Mouse (Mus musculus): ENCODE measurements at regions not wholly inside any gene's neighbourhood (a gene's known extent, or its start where the extent isn't known, plus 50 kb on each side); places are given as distances from the start of the nearest gene placed in this dataset.

DNA sequence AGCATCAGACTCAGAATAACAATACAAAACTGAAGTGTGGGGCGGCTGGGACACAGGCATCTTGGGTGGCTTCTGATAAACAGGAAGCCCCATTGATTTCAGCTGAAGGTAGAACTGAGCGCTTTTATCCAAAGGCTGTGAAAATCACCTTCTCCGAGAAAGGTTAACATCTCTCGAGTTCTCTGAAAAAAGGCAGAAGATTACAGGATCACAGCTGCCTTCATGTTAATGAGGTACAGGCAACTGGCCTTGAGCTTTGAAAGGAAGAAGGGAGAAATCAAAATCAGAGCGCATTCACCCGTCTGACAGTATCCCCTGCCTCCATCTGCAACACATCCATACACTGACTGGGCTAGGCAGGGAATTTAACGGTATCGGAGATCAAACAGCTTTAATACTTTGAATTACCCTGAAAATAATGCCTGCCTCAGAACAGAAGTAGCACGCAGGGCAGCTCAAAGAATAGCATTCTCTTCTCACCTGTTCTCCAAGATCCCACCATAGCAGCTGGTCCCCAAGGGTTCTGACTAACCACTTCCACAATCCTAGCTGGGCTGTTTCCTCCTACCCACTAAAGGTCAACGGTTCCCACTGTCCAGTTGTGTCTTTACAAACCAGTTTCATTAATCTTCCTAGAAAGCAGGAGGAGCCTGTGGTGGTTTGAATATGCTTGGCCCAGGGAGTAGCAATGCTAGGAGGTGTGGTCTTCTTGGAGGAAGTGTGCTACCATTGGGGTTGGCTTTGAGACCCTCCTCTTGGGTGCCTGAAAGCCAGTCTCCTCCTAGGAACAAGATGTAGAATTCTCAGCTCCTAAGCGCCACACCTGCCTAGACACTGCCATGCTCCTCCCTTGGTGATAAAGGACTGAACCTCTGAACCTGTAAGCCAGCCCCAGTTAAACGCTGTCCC is 141.6 kb downstream of the Sox4 start:
- Histone ChIP-seq H3K36me3 (no peaks in the 10 kb centered on the region), H3K27me3 (no peaks in the 10 kb centered on the region), H3K27ac (no peak overlapping the region), H3K4me2 (no peak overlapping the region), H3K9ac (no peak overlapping the region), H3K4me1 (replicated peaks) (peaks cover 8% of the 10 kb centered on the region), H3K9me3 (replicated peaks) (no peaks in the 10 kb centered on the region), H3K4me3 (no peak overlapping the region)
- 54% methylated on average over 12 of the region's 12 CpGs for WGBS
- ATAC-seq (replicated peaks; ENCODE audit: insufficient number of reproducible peaks, insufficient read depth, low FRiP score, low read depth), result no peak

DNA sequence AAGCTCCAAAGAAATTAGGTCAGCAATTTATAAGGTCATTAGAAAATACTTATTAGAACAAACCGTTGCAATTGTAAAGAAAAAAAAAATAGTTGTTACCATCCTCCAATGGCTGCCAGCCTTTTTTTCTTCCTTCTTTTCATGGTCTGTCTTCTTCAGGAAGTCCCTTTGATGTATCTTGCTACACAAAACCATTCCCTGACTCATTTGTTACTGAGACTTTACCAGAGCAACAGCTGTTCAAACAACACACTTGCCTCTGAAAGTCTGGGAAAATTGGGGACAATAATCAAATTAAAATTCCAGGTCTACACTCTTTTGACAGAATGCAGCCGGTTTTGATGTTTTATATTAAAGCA is 142.5 kb downstream of the Sox4 start:
- Histone ChIP-seq H3K27ac (no peak overlapping the region), H3K27me3 (no peaks in the 10 kb centered on the region), H3K4me1 (replicated peaks) (peaks cover 8% of the 10 kb centered on the region), H3K9ac (no peak overlapping the region), H3K36me3 (no peaks in the 10 kb centered on the region), H3K9me3 (replicated peaks) (no peaks in the 10 kb centered on the region), H3K4me3 (no peak overlapping the region), H3K4me2 (no peak overlapping the region)
- ATAC-seq (replicated peaks; ENCODE audit: insufficient number of reproducible peaks, insufficient read depth, low FRiP score, low read depth), result no peak
- WGBS, result 42% methylated on average over 2 of the region's 2 CpGs

DNA sequence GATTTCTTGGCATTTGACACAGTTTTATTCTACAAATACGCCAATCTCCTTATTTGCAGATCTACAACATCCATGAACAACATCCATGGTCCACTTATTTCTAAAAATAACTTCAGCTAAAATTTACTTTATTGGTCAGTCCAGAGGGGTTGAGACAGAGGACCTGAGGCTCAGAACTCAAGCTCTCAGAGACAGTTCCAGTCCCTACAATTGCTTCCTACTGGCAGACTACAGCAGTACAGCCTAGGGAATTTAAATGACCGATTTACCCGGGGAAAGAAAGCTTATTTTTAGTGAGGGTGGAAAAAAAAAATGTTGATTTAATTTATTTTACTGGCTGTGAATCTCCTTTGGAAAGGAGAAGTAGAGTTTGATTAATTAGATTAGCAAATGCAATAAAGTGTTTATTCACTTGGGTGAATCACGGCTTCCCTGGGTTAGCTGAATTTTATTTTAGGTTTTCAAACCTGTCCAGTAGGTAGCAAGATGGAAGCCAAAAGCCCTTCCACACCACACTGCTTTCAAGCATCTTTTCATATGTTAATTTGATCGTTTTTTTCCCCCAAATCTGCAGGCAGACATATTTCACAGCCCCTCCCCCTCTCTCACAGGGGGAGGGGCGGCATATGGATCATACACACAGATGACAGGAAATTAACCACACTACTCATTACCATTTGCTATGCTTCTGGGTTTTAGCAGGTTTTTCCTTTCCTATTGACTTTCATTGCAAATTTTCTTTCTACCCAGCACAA is 143.0 kb downstream of the Sox4 start:
- H3K4me3 ChIP-seq, result no peak overlapping the region
- WGBS, result 65% methylated on average over 6 of the region's 6 CpGs

DNA sequence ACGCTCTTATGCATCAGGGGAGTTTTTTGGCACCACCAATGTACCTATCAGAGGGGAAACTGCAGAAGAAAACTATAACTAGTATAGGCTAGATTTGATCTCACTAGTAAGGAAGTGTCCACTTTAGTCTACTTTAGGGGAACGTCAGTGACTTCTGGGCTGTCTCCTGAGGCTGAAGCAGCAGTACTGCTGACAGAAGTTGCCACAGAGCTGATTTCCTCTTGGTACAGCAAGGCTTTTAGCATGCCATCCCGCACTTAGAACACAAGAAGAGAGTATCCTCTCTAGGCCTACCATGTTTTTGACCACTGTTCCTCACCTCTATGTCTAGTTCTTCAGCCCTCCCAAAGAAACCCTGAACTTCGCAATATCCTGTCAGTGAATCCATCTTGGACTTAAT is 148.2 kb downstream of the Sox4 start:
- H3K27ac ChIP-seq, result no peak overlapping the region
- no peak overlapping the region for H3K4me2 ChIP-seq
- H3K9ac ChIP-seq, result no peak overlapping the region
- no peaks in the 10 kb centered on the region for H3K36me3 ChIP-seq
- no peak for ATAC-seq (replicated peaks; ENCODE audit: insufficient number of reproducible peaks, insufficient read depth, low FRiP score, low read depth)
- no peaks in the 10 kb centered on the region for H3K27me3 ChIP-seq
- no peak overlapping the region for H3K4me3 ChIP-seq
- H3K9me3 ChIP-seq (replicated peaks), result no peaks in the 10 kb centered on the region
- H3K4me1 ChIP-seq (replicated peaks), result peaks cover 7% of the 10 kb centered on the region
- 60% methylated on average over 4 of the region's 4 CpGs for WGBS

More for the DNA sequence above, 143.0 kb downstream of the Sox4 start:
- Histone ChIP-seq H3K9ac (no peak overlapping the region), H3K9me3 (replicated peaks) (no peaks in the 10 kb centered on the region), H3K27ac (no peak overlapping the region), H3K27me3 (no peaks in the 10 kb centered on the region), H3K4me1 (replicated peaks) (peaks cover 8% of the 10 kb centered on the region), H3K4me2 (no peak overlapping the region), H3K36me3 (no peaks in the 10 kb centered on the region)
- no peak for ATAC-seq (replicated peaks; ENCODE audit: insufficient number of reproducible peaks, insufficient read depth, low FRiP score, low read depth)

DNA sequence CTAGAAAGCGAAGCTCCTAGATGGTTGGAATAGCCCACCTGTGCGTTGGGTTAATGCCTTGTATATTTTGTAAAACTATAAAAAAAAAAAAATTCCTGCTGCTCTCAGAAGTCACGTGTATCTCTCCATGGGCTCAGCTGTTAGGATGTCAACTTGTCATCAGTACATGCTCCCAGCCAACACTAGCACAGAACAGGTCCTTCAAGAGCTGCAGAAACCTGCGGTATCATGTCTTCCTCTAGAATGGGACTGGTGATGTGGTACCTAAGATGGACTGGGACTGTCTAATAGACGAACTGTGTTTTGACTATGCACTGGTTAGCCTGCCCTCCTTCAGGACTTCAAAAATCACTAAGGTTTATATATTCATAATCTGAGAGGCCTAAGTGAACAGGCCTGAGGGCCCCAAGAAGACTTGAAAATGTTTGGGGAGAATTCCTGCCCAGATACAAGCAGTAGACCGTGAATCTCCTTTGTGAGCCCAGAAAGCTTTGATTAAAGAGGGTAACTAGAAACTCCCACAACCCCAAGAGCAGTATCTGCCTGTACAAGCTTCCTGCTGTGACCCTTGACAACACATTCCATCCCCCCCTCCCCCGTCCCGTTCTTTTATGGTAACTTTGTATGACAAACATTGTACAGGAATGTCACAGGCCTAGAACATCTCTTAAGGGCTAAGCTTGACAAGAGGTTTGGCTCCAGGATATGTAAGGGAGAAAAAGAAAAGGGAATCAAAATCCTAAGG is 152.1 kb downstream of the Sox4 start:
- Histone ChIP-seq H3K9ac (no peak overlapping the region), H3K27me3 (no peaks in the 10 kb centered on the region), H3K4me2 (no peak overlapping the region), H3K4me3 (no peak overlapping the region), H3K9me3 (replicated peaks) (no peaks in the 10 kb centered on the region), H3K4me1 (replicated peaks) (peaks cover 7% of the 10 kb centered on the region), H3K36me3 (no peaks in the 10 kb centered on the region), H3K27ac (no peak overlapping the region)
- ATAC-seq (replicated peaks; ENCODE audit: insufficient number of reproducible peaks, insufficient read depth, low FRiP score, low read depth), result no peak
- 52% methylated on average over 8 of the region's 8 CpGs for WGBS

DNA sequence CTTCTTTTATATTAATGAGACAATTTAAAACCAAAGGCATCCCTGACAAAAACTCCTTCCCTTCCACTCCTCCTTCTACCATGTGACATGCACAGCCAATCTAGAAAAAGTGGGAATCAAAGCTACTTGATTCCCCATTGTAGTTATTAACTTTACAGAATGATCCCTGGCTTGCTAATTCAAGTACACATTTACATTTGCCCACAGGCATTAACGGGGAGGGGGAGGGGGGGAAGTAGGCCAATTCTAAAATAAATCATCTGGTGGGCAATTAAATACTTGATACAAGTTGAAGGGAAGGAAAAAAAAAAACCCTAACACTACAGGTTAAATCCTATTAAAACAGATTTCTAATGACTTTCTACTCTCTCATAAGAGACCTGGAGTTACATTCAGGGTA is 152.8 kb downstream of the Sox4 start:
- Histone ChIP-seq H3K27ac (no peak overlapping the region), H3K27me3 (no peaks in the 10 kb centered on the region), H3K36me3 (no peaks in the 10 kb centered on the region), H3K9ac (no peak overlapping the region), H3K9me3 (replicated peaks) (no peaks in the 10 kb centered on the region), H3K4me1 (replicated peaks) (peaks cover 7% of the 10 kb centered on the region), H3K4me3 (no peak overlapping the region), H3K4me2 (no peak overlapping the region)
- 61% methylated on average over 1 of the region's 1 CpGs for WGBS
- ATAC-seq (replicated peaks; ENCODE audit: insufficient number of reproducible peaks, insufficient read depth, low FRiP score, low read depth), result no peak

DNA sequence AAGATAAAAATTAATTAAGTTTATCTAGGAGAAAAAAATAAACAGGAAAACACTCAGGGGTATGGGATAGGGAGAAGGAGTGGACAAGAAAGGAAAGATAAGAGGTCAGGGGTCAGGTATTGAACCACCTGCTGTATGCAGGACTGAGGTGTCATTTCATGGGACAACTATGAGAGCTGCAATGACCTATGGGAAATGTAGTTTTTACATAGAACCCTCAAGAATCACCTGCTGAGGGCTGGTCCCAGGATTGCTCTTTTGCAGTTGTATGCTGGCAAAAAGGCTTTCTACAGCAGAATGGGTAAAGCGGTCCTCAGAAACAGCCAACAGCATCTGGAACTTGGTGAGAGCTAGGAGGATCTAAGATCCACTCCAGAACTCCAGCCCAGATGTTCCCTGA is 154.0 kb downstream of the Sox4 start:
- Histone ChIP-seq H3K9ac (no peak overlapping the region), H3K4me2 (no peak overlapping the region), H3K4me1 (replicated peaks) (peaks cover 7% of the 10 kb centered on the region), H3K36me3 (no peaks in the 10 kb centered on the region), H3K27ac (no peak overlapping the region), H3K27me3 (no peaks in the 10 kb centered on the region), H3K9me3 (replicated peaks) (no peaks in the 10 kb centered on the region), H3K4me3 (no peak overlapping the region)
- no peak for ATAC-seq (replicated peaks; ENCODE audit: insufficient number of reproducible peaks, insufficient read depth, low FRiP score, low read depth)
- WGBS, result 78% methylated on average over 1 of the region's 1 CpGs

DNA sequence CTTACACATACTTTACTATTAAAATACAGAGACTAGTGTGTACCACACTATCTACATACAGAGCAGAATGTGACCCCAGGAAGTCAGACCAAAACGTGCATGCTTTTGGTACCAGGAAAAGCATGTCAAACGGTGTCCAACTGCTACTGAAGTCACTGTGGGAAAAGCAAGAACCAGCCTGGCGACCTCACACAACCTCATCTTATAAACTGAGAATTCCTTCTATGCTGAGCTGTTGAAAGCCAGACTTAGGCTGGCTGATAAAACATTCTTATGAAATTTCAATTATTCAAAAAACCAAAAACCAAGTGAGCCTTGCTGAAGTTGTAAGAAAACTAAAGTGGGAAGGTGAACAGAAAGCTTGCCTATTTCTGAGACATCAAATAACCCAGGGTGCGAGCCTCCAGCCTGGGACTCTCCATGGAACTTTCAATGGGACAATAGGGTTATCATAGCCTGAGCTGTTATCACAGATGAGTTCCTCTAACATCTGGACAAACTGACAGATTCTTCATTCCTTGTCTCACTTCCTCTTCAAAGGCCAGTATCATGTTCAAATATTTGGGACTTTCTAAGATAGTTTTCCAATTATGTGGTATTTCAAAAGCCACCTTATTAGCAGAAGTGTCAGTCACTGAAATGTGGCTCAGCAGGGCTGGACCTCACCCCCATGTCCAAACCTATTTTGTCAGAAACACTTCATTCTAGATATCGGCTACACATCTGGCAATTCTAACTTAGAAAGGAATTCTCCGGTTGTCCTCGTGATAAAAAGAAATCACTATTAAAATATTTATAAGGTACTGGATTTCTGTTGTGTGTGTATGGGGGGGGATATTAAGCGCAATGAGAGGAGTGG is 155.7 kb downstream of the Sox4 start:
- H3K4me3 ChIP-seq, result no peak overlapping the region
- H3K27me3 ChIP-seq, result no peaks in the 10 kb centered on the region
- peaks cover 7% of the 10 kb centered on the region for H3K4me1 ChIP-seq (replicated peaks)
- 51% methylated on average over 8 of the region's 8 CpGs for WGBS
- no peak for ATAC-seq (replicated peaks; ENCODE audit: insufficient number of reproducible peaks, insufficient read depth, low FRiP score, low read depth)
- no peak overlapping the region for H3K27ac ChIP-seq
- H3K4me2 ChIP-seq, result no peak overlapping the region
- no peaks in the 10 kb centered on the region for H3K36me3 ChIP-seq
- no peak overlapping the region for H3K9ac ChIP-seq
- H3K9me3 ChIP-seq (replicated peaks), result no peaks in the 10 kb centered on the region

DNA sequence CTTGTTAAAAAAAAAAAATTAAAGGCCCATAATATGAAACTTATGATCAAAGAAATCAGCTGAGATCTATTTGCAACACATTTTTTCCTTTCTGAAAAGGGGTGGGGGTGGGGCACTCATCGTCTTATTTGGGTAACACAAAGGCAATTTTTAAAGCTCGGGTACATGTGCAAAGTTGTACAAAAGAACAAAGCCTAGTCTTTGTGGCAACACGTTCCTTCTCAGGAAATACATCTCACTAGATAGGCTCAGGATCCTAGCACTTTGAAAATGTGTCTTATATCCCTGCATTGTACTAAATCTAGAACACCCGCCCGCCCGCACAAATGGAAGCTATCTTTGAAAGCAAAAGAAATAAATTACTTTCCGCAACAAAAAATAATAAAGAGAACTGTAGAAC is 158.2 kb downstream of the Sox4 start:
- 73% methylated on average over 7 of the region's 7 CpGs for WGBS
- Histone ChIP-seq H3K4me3 (no peak overlapping the region), H3K4me1 (replicated peaks) (no peaks in the 10 kb centered on the region; the same call in 1 of the 2 replicates), H3K4me2 (no peak overlapping the region), H3K27ac (no peak overlapping the region), H3K9ac (no peak overlapping the region), H3K27me3 (no peaks in the 10 kb centered on the region), H3K9me3 (replicated peaks) (no peaks in the 10 kb centered on the region), H3K36me3 (no peaks in the 10 kb centered on the region)
- ATAC-seq (replicated peaks; ENCODE audit: insufficient number of reproducible peaks, insufficient read depth, low FRiP score, low read depth), result no peak

DNA sequence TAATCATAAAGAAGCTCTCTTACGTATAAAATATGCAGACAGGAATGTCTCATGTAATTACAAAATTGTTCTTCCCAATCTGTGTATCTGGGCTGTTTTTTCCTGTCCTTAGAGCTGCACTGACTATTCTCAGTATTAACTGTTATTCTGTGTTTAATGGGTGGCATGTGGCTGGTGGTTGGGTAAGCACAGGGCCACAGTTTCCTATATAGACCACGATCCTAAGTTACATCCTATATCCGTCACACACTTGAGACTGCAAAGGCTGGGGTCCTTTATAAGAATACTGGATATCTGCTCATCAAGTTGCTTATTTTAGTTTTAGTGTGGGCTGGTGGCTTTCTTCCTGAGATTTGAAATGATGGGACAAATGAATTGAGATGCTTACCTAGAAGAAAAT is 159.0 kb downstream of the Sox4 start:
- H3K27ac ChIP-seq, result no peak overlapping the region
- ATAC-seq (replicated peaks; ENCODE audit: insufficient number of reproducible peaks, insufficient read depth, low FRiP score, low read depth), result no peak
- H3K27me3 ChIP-seq, result no peaks in the 10 kb centered on the region
- H3K36me3 ChIP-seq, result no peaks in the 10 kb centered on the region
- WGBS, result 83% methylated on average over 3 of the region's 3 CpGs
- no peak overlapping the region for H3K4me2 ChIP-seq
- no peaks in the 10 kb centered on the region; the same call in 1 of the 2 replicates for H3K4me1 ChIP-seq (replicated peaks)
- H3K9me3 ChIP-seq (replicated peaks), result no peaks in the 10 kb centered on the region
- H3K9ac ChIP-seq, result no peak overlapping the region
- no peak overlapping the region for H3K4me3 ChIP-seq

Data from heart, embryonic 15.5 days (tissue).